ENCODE assay signal across 12 mouse cellular contexts in genomic region chr4:139078313-139078712, GRCm38 (mm10). TPM values are rescaled to one million over a fixed set of nuclear protein-coding genes. Genes with fewer than 3 reads are reported as not detected.
DNase-seq lines count a peak whose midpoint lies in the region; ATAC-seq and TF ChIP-seq lines count a peak whose summit lies in the region.
"Had no signal": no experiment of that assay in that cellular context is flagged by ENCODE, and none has a peak within 500 bp of the region (broad histone marks: within the 10 kb centered on the region; RNA-seq: fewer than 3 reads in every experiment).

No protein-coding gene starts in this region.

- H3K9me3 ChIP-seq in liver, embryonic 12.5 days (replicated peaks), result no peaks in the 10 kb centered on the region
- H3K9me3 ChIP-seq: forebrain, embryonic 13.5 days; lung, embryonic 15.5 days had no signal

- TF ChIP-seq POLR2A in liver, adult 2 months (IDR thresholded peaks at IDR 0.05; ENCODE audit: extremely low read depth, insufficient read depth, low read length), result no peak

- H3K4me2 ChIP-seq in liver, embryonic 12.5 days, result no peak overlapping the region
- H3K4me2 ChIP-seq: forebrain, embryonic 13.5 days; lung, embryonic 15.5 days had no signal

- ATAC-seq in liver, embryonic 12.5 days, result no peak
- ATAC-seq in megakaryocyte-erythroid progenitor cell, adult 5-6 weeks (replicated peaks; ENCODE audit: low FRiP score, low TSS enrichment, poor library complexity, severe bottlenecking), result 0 out of 2 replicates have a peak, but pooled peaks have one; percentile 54
- ATAC-seq: forebrain, embryonic 13.5 days had no signal

- no peaks in the 10 kb centered on the region for H3K36me3 ChIP-seq in liver, adult 2 months (ENCODE audit: control insufficient read depth, insufficient read depth, low read length)
- H3K36me3 ChIP-seq in liver, embryonic 12.5 days, result no peaks in the 10 kb centered on the region
- H3K36me3 ChIP-seq: lung, embryonic 15.5 days had no signal

- no peaks in the 10 kb centered on the region for H3K79me2 ChIP-seq in liver, adult 2 months (ENCODE audit: control insufficient read depth, insufficient read depth, low read length)

- TF ChIP-seq CTCF in liver, adult 2 months (IDR thresholded peaks at IDR 0.05; ENCODE audit: low read depth, low read length), result peak; percentile 39

- no peaks in the 10 kb centered on the region for H3K4me1 ChIP-seq in liver, adult 2 months (ENCODE audit: control insufficient read depth, insufficient read depth, low read length)
- H3K4me1 ChIP-seq in liver, embryonic 12.5 days, result peaks cover 8% of the 10 kb centered on the region; the same call in 1 of the 2 replicates

- peak; percentile 74 for DNase-seq in embryo, embryonic 10 days (ENCODE audit: low spot score)
- DNase-seq in embryo, embryonic 9.5 days (ENCODE audit: extremely low spot score), result no peak
- peak; percentile 42 for DNase-seq in liver, adult 2 months (ENCODE audit: extremely low read depth, low read depth, low spot score)
- peak; percentile 69 for DNase-seq in brain, adult 2 months (ENCODE audit: low read depth, low spot score)
- DNase-seq in spleen, postnatal 10 days (ENCODE audit: low spot score in 2 of 2), result no peak
- DNase-seq in cerebellum, adult 9-11 months, result no peak

- H3K27me3 ChIP-seq in liver, adult 2 months (ENCODE audit: control insufficient read depth, insufficient read depth, low read length), result peaks cover 18% of the 10 kb centered on the region
- H3K27me3 ChIP-seq in liver, embryonic 12.5 days (replicated peaks), result peaks cover 75% of the 10 kb centered on the region

- H3K9ac ChIP-seq in liver, adult 2 months (ENCODE audit: low read depth, low read length), result no peak overlapping the region
- H3K9ac ChIP-seq in liver, embryonic 12.5 days, result no peak overlapping the region
- H3K9ac ChIP-seq: forebrain, embryonic 13.5 days; lung, embryonic 15.5 days had no signal

- WGBS in liver, adult 2 months, result 50% methylated on average over 2 of the region's 2 CpGs
- 44% methylated on average over 2 of the region's 2 CpGs for WGBS in liver, embryonic 12.5 days (ENCODE audit: insufficient replicate concordance)

- H3K27ac ChIP-seq in liver, adult 2 months (replicated peaks; ENCODE audit: insufficient read depth, low read depth, low read length), result no peak overlapping the region
- no peak overlapping the region for H3K27ac ChIP-seq in liver, embryonic 12.5 days
- H3K27ac ChIP-seq: forebrain, embryonic 13.5 days; lung, embryonic 15.5 days had no signal

- H3K4me3 ChIP-seq in liver, adult 2 months (ENCODE audit: insufficient read depth, low read depth, low read length), result no peak overlapping the region
- no peak overlapping the region for H3K4me3 ChIP-seq in liver, embryonic 12.5 days
- H3K4me3 ChIP-seq: forebrain, embryonic 13.5 days; lung, embryonic 15.5 days had no signal

RNA-seq across cellular contexts. Expression of gene Htr6, which starts 2.9 kb away (rescaled TPM):
- not detected in 2 replicates for total RNA-seq in liver, adult 2 months (2014; rRNA removed)
- polyA plus RNA-seq in liver, adult 2 months (2012; rRNA removed), result not detected in 2 replicates
- polyA plus RNA-seq in liver, embryonic 12.5 days (2016; fragmentation: Nextera tagmentation; extraction: Ambion mirVana), result 0.10 TPM in 1 of 2 replicates, not detected in the other
- not detected in 2 replicates for total RNA-seq in megakaryocyte-erythroid progenitor cell, adult 5-6 weeks (2014; fragmentation: Nextera tagmentation)
- total RNA-seq in megakaryocyte-erythroid progenitor cell, adult 5-6 weeks (2017), result not detected in 2 replicates
- polyA plus RNA-seq: heart, embryonic 14.5 days; lung, embryonic 15.5 days; stomach, embryonic 14.5 days had no signal

RNA-seq across cellular contexts. Expression of gene Nbl1, which starts 14.5 kb away (rescaled TPM):
- 0.37 and 1.7 TPM in 2 replicates for total RNA-seq in liver, adult 2 months (2014; rRNA removed)
- polyA plus RNA-seq in liver, adult 2 months (2012; rRNA removed), result 1.1 and 1.3 TPM in 2 replicates
- polyA plus RNA-seq in liver, embryonic 12.5 days (2016; fragmentation: Nextera tagmentation; extraction: Ambion mirVana), result 2.1 and 2.5 TPM in 2 replicates
- not detected in 2 replicates for total RNA-seq in megakaryocyte-erythroid progenitor cell, adult 5-6 weeks (2014; fragmentation: Nextera tagmentation)
- not detected in 2 replicates for total RNA-seq in megakaryocyte-erythroid progenitor cell, adult 5-6 weeks (2017)

RNA-seq across cellular contexts. Expression of gene Minos1, which starts 52.6 kb away (rescaled TPM):
- total RNA-seq in liver, adult 2 months (2014; rRNA removed), result 45.2 and 55.5 TPM in 2 replicates
- 26.3 and 29.7 TPM in 2 replicates for polyA plus RNA-seq in liver, adult 2 months (2012; rRNA removed)
- polyA plus RNA-seq in liver, embryonic 12.5 days (2016; fragmentation: Nextera tagmentation; extraction: Ambion mirVana), result 401 and 406 TPM in 2 replicates
- total RNA-seq in megakaryocyte-erythroid progenitor cell, adult 5-6 weeks (2014; fragmentation: Nextera tagmentation), result 461 and 512 TPM in 2 replicates
- 209 and 264 TPM in 2 replicates for total RNA-seq in megakaryocyte-erythroid progenitor cell, adult 5-6 weeks (2017)

Comparison
In these comparisons a context has a peak if more than half of its experiments do, and no peak if none do; other contexts are left out.
1. DNase-seq: peak in embryo, embryonic 10 days (single experiment), liver, adult 2 months (single experiment) and brain, adult 2 months (single experiment); none in embryo, embryonic 9.5 days (single experiment), spleen, postnatal 10 days (0 of 2) and cerebellum, adult 9-11 months (single experiment).